In the genomic region with DNA sequence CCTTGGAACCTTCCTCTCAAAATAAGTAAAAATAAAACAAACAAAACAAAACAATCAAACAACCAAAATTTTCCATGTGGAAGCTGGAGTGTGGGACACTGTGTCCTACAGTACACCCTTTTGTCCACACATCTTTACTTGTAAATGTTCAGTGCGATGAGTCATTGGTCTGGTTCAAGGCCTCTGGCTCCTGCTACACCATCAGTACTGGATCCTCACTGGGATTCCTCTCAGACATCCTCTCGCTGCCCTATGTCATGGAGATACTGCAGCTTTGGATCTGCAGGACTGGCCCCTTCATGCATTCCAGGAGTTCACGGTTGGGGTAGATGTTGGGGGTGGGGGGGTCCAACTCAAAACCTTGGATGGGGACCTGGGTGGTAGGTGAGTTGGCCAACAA, we compare ENCODE assay signal across 11 mouse cellular contexts.
"Had no signal": no experiment of that assay in that cellular context is flagged by ENCODE, and none has a peak within 500 bp of the region (broad histone marks: within the 10 kb centered on the region; RNA-seq: fewer than 3 reads in every experiment).

No protein-coding gene starts in this region.

- DNase-seq: liver, postnatal 0 days; lung, adult 2 months; lung, postnatal 14 days; lung, postnatal 36 days; midbrain, embryonic 14.5 days; right cerebral cortex, postnatal 14 days; right cerebral cortex, postnatal 4 days; spleen, adult 18-20 months; thymus, adult 18-20 months; thymus, postnatal 14 days; thymus, postnatal 36 days had no signal
